Mouse (Mus musculus) thymus, postnatal 14 days (tissue): Measurements from ENCODE around the gene Nxpe4.
"Not testable (repeated sequence)": the region's sequence is repeated elsewhere in the genome, so short reads cannot be mapped to it uniquely, and the experiment has no call there.

Experiments
- DNase-seq: peaks from one replicate; pipeline ENCODE4 v3.0.0; 2021

Nxpe4 gene

DNA sequence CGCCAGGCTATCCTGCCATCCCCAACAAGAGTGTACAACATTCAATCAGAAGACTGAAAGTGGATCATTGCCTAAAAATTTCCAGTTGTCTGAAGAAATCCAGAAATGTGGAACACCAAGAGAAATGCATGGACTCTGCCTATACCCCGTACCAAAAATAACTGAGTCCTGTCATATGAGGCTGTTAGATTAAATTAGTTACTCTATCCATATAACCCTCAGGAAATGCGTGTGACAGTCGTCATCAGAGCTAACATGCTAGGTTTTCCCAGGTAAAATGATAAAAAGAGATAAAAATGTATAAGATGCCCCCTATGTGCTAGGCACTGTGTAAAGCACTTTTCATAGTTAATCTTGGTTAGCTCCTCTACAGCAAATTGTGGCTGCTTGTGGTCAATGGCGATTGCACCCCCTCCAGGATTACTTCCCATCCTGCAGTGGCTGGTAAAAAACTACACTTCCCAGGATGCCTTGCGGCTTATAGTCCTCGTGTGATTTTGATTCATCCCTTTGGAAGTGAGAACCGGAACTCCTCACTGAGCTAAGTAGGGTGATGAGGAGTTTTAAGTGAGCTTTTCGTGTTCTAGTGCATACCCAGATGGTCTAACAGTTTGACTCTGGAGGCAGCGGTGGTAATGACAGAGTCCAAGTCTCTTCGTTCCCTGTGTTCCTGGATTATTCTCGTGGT, at the start of gene Nxpe4:
Gene Nxpe4, plus strand, starts transcription at position 519 of the 688 bp plus-strand sequence.
- DNase-seq: peak; percentile 27

DNA sequence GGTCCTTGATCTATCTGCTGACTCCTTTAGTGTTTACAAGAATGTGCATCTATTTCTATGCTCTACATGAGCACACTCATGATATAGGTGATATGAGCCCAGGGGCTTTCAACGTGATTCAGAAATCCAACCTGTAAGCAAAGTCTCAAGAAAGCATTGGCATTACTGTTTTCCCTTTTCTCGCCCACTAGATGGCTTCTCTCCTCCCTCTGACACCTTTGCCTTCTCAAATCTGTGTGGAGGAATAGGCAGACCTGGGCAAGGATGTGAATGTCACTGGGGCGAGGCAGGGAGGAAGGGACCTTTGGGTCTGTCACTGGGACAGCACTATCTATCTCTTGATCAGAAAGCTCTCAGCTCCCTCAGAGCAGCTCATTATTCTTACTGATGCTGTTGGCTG, 35.0 kb upstream of the Nxpe4 start:
- no peak for DNase-seq

- DNase-seq: no peak
These were observed 24.3 kb upstream of the Nxpe4 start for GRCm38 (mm10) chr9:48137507-48137906.

GRCm38 (mm10) chr9:48140485-48141411, 21.1 kb upstream of the Nxpe4 start:
- DNase-seq: no peak

DNA sequence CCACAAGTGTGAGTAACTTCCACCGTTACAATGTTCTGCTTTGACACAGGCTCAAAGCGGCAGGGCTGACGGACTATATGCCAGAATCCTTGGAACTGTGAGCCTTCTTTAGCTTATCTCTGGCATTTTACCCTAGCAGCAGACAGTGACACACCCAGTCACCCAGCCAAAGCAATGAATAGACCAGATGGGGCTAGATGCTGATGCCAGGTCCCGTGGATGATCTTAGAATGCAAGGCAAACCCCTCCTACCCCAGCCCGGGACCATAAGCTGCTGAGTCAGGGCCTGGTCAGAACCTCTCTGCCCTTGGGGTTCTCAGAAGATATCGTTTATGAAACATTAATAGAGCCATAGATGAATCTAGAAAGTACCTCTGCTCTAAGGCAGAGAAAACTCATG, 19.2 kb upstream of the Nxpe4 start:
- DNase-seq: no peak

GRCm38 (mm10) chr9:48146761-48147160, 15.1 kb upstream of the Nxpe4 start:
- DNase-seq: no peak

GRCm38 (mm10) chr9:48166531-48166930, 4.7 kb downstream of the Nxpe4 start:
- not testable (repeated sequence) for DNase-seq

GRCm38 (mm10) chr9:48176764-48177163, 14.9 kb downstream of the Nxpe4 start:
- DNase-seq: peak; percentile 15

DNA sequence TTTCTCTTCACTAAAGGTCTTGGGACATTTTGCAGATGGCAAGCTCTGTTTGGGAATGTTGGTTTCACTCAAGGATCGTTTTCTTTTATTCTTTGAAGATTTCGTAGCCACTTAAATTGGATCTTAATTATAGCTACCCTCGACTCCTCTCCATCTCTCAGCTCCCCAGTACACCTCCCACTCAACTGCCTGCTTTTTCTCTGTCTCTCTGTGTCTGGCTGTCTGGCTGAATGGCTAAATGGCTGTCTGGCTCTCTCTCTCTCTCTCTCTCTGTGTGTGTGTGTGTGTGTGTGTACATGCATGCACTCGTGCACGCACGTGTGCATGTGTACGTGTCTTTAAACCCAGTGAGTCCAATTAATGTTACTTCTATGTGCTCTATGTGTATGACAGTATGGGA, 19.5 kb downstream of the Nxpe4 start:
- no peak for DNase-seq

- no peak for DNase-seq
These were observed 21.0 kb downstream of the Nxpe4 start for GRCm38 (mm10) chr9:48182718-48183414.

DNA sequence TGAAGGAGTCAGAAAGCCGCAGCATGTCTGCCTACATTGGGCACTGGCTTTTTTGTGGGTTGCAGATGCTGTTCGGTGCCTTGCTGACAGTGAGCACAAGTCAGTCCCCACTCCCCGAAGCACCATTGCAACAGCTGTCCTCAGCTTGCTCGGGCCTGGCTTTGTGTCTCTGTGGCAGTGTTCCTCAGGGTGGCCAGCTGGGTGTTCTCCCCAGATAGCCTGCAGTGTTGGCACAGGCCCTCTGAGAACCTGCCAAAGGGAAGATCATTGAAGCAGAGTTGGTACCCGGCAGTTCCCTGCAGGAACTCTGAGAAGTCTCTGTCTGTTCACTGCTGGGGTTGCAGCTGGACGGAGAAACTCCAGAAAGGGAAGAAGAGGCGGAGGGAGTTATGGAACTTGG, 22.5 kb downstream of the Nxpe4 start:
- no peak for DNase-seq

DNA sequence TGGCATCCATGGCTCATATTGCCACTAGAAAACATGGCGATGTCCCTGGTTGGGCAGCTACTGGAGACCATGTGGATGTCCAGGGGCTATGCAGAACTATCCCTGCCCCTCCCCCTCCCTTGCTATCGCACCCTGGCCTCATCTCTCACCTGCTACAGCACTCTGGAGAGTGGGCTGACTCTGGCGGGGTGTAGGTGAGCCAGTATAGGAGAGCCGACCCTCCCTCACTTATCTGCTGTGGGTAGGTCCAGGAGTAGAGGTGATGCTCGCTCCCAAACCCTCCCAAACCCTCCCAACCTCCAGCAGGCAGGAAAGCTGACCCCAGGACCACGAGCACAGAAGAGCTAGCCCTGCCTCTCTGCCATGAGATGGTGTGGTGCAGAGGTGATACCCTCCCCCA, 27.0 kb downstream of the Nxpe4 start:
- no peak for DNase-seq

GRCm38 (mm10) chr9:48197458-48197884, 35.6 kb downstream of the Nxpe4 start:
- no peak for DNase-seq

- DNase-seq: no peak
These were observed 49.1 kb downstream of the Nxpe4 start for GRCm38 (mm10) chr9:48210970-48211369.

DNA sequence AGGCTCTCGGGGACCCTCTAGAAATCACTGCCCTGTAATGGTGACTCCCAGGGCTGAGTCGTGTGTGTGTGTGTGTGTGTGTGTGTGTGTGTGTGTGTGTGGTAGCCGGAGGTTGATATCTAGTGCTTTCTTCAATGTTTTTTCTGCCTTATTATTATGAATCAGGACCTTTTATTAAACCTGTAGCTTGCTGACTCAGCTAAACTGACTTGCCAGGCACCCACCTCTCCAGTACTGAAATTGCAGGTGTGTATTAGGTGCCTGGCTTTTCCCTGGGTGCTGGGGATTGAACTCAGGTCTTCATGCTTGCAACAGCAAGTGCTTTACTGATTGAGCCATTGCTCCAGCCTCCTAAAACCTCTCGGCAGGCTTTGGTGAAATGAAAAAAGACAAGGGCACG, 50.1 kb downstream of the Nxpe4 start:
- DNase-seq: no peak

GRCm38 (mm10) chr9:48214751-48215150, 52.9 kb downstream of the Nxpe4 start:
- no peak for DNase-seq

DNA sequence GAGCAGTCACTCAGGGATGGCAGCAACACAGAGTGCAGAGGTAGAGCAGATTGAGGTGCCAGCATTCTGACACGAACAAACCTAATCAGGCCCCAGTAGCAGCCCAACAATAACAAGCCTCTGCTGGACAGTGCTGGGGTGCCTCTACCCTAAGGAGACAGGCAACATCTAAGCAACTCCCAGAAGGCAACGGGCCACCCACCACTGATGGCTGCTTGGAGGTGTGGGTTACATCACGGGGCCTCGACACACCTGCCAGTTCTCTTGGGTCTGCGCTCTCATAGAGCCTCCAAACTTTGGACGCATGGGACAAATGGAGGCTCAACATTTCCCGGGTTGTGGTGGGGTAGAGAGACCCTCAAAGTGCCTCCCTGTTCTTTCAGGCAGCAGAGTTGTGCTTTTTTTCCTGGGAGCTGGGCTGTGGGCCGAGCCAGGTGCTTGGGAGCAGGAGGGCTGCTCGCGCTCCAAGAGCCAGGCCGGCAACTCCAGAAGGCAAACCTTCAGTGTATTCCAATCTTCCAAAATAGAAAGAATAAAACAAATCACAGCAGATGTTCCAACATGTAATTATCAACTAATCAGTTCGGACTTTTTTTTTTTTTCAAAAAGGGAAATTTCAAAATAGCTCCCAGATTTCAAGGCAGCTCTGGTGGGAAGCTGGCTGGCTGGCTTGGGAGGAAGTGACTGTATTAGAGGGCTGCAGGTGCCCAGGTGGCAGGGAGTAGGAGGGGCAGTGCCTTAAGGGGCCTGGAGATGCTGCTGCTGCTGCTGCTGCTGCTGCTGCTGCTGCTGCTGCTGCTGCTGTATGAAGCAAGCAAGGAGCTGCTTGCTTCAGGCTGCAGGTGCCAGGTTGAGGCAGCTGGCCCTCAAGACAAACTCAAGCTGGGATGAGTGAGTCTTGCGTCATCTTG, 54.5 kb downstream of the Nxpe4 start:
- DNase-seq: no peak

- DNase-seq: no peak
These were observed 68.9 kb downstream of the Nxpe4 start for GRCm38 (mm10) chr9:48230706-48231105.

GRCm38 (mm10) chr9:48236455-48236854, 74.6 kb downstream of the Nxpe4 start:
- no peak for DNase-seq

DNA sequence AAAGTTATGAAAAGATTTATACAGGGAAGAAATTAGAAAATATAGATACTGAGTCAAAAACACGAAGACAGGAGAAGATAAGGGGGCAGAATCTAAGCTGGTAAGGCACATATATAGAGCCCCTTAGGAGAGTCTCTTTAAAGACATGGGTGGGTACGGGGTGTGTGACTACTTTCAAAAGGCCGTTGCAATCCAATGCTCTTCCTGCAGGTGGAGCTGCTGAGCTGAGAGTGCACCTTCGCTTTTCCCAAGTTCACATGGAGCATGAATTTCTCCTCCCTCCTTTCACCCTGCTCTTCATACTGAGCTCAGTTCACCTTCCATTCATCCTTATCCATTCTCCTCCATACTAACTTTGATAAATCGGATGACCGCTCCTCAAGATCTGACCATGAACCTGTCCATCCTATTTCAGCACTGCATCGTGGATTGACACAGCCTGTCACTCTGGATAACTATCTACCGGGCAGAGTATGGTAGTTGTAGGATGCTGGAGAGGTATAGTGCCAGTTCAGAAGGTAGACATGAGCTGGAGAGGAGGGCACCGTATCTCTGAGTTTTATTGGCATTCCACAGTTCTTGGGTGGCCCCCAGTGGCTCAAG, 76.4 kb downstream of the Nxpe4 start:
- peak; percentile 40 for DNase-seq

DNA sequence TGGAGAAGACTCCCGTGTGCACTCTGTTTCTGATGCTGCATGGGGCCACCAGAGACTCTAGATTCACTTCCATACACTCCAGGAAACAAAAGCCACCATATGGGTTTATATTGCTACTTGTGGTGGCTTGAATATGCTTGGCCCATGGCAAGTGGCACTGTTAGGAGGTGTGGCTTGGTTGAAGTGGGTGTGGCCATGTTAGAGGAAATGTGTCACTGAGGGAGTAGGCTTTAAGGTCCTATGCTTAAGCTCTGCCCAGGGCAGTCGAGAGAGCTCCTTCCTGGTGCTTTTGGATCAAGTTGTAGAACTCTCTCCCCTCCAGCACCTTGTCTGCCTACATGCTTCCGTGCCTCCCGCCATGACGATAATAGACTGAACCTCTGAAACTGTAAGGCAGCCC, 77.6 kb downstream of the Nxpe4 start:
- no peak for DNase-seq

DNA sequence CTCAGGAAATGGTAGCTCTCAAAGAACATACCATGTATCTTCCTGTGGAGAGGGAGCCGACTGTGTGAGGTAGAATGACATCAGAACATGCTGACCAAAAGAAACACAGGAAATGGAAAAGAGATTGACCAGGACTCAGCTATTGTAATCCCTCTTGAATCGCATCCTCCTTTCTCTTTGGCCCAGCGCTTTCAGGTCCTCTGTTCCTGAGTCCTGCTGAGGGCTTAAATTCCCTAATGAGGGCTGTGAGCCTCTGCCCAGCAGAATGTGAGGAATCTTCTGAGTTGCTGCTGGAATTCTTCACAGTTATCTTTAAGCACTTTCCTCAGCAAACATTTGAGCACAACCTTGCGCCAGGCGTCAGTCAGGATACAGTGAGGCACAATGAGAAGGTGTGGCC, 78.6 kb downstream of the Nxpe4 start:
- DNase-seq: no peak
